Mouse (Mus musculus): ENCODE measurements around the gene Samd1. TPM values are rescaled to one million over a fixed set of nuclear protein-coding genes. Genes with fewer than 3 reads are reported as not detected.
"Not testable (repeated sequence)": the region's sequence is repeated elsewhere in the genome, so short reads cannot be mapped to it uniquely, and the experiment has no call there.

The Samd1 gene
- polyA plus RNA-seq, 1 experiment from 2014 or later, result 17.0 TPM

GRCm38 (mm10) chr8:84002957-84003611 lies 5.6 kb downstream of the Samd1 start:
- Histone ChIP-seq H3K27ac (ENCODE audit: low read depth, low read length) (no peak overlapping the region), H3K4me2 (replicated peaks; ENCODE audit: low read depth, low read length) (no peak overlapping the region), H3K4me3 (ENCODE audit: low read depth, low read length) (no peak overlapping the region), H3K9me3 (ENCODE audit: control insufficient read depth, low read length) (no peaks in the 10 kb centered on the region), H3K4me1 (replicated peaks; ENCODE audit: control insufficient read depth, insufficient read depth, low read length) (peaks cover 18% of the 10 kb centered on the region), H3K27me3 (ENCODE audit: control insufficient read depth, insufficient read depth, low read length) (peaks cover 27% of the 10 kb centered on the region), H3K36me3 (ENCODE audit: control insufficient read depth, insufficient read depth, low read length) (peaks cover 5% of the 10 kb centered on the region; the same call in 1 of the 2 replicates), H3K9ac (ENCODE audit: low read depth, low read length) (no peak overlapping the region)
- WGBS, result 59% methylated on average over 12 of the region's 12 CpGs
- DNase-seq (ENCODE audit: low spot score), result no peak
- no peak for ATAC-seq (ENCODE audit: low FRiP score)

DNA sequence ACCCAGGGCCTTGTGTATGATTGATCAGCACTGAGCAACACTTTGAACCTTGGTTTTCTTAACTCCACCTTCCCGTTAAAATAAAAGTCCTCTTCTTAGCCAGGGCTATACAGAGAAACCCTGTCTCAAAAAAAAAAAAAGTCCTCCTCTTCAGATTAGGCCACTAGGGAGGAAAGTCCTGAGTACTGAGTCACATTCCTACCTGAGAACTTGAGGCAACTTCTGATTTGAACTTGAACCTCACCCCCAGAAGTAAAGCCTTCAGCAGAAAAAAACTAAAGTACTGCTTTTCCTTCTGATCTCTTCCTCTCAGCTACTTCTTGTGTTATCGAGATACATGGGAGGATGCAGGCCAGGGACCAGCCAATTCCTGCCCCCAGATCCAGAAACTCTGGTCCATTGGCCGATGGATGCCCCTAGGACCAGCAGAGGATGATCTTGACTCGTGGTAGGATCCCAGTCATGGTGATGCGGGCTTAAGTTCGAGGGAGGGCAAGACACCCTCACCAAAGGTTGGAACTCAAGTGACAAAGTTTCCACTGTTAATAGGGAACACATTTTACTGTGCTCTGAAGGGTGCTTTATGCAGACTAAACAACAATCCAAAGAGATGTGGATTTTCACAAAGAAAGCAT lies 6.3 kb downstream of the Samd1 start:
- Histone ChIP-seq H3K9ac (ENCODE audit: low read depth, low read length) (no peak overlapping the region), H3K27ac (ENCODE audit: low read depth, low read length) (no peak overlapping the region), H3K27me3 (ENCODE audit: control insufficient read depth, insufficient read depth, low read length) (peaks cover 27% of the 10 kb centered on the region), H3K4me1 (replicated peaks; ENCODE audit: control insufficient read depth, insufficient read depth, low read length) (peaks cover 17% of the 10 kb centered on the region), H3K36me3 (ENCODE audit: control insufficient read depth, insufficient read depth, low read length) (peaks cover 5% of the 10 kb centered on the region; the same call in 1 of the 2 replicates), H3K4me2 (replicated peaks; ENCODE audit: low read depth, low read length) (peak overlapping the region; percentile 84; the same call in 1 of the 2 replicates), H3K9me3 (ENCODE audit: control insufficient read depth, low read length) (no peaks in the 10 kb centered on the region), H3K4me3 (ENCODE audit: low read depth, low read length) (no peak overlapping the region)
- DNase-seq (ENCODE audit: low spot score), result no peak
- no peak for ATAC-seq (ENCODE audit: low FRiP score)
- 76% methylated on average over 6 of the region's 6 CpGs for WGBS

DNA sequence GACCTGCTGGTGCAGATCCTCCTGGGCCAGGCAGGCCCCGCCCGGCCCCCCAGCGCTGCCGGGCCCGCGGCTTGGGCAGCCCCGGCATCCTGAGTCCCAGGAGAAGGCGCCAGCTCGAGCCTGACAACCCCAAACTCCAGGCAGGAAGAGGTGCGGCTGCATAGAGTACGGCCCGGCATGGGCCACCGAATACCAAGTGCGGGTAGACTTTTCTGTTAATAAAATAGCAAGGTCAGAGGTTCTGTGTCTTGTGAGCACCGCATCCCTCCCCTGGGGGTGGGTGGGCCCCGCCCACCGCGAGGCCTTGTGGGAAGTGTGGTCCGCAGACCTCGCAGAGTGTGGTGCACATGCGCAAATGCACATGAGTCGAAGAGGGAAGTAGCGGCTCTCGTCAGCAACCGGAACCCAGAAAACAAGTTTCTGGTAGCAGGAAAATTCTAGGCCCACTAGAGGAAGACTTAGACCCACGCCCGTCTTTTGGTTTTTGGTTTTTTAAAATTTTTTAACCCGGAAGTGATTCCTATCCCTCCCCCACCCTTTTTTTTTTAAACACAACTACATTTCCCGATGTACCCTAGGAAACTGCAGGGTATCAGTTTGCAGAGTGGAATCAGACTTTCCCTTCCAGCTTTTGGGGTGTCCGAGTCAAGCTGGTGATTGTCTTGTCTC lies 7.2 kb downstream of the Samd1 start:
- Histone ChIP-seq H3K9ac (ENCODE audit: low read depth, low read length) (peak overlapping the region; percentile 65), H3K27me3 (ENCODE audit: control insufficient read depth, insufficient read depth, low read length) (peaks cover 24% of the 10 kb centered on the region), H3K4me3 (ENCODE audit: low read depth, low read length) (peak overlapping the region; percentile 51), H3K4me1 (replicated peaks; ENCODE audit: control insufficient read depth, insufficient read depth, low read length) (peaks cover 9% of the 10 kb centered on the region), H3K9me3 (ENCODE audit: control insufficient read depth, low read length) (no peaks in the 10 kb centered on the region), H3K36me3 (ENCODE audit: control insufficient read depth, insufficient read depth, low read length) (peaks cover under 1% of the 10 kb centered on the region; the same call in 1 of the 2 replicates), H3K27ac (ENCODE audit: low read depth, low read length) (0 out of 2 replicates have a peak overlapping the region, but pooled peaks have one; percentile 9), H3K4me2 (replicated peaks; ENCODE audit: low read depth, low read length) (peak overlapping the region; percentile 84)
- DNase-seq (ENCODE audit: low spot score), result peak; percentile 94
- ATAC-seq (ENCODE audit: low FRiP score), result peak; percentile 82
- WGBS, result under 1% methylated on average over 29 of the region's 30 CpGs

DNA sequence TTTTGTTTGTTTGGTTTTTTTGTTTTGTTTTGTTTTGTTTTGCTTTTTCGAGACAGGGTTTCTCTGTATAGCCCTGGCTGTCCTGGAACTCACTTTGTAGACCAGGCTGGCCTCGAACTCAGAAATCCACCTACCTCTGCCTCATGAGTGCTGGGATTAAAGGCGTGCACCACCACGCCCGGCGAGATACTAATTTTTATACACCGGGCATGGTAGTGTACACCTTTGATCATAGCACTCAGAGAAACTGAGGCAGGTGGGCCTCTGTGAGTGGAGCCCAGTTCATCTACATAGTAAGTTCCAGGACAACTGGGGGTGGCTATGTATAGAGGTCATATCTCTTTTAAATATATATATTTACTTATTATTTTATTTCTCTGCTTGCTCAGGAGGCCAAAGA lies 8.0 kb downstream of the Samd1 start:
- H3K4me2 ChIP-seq (replicated peaks; ENCODE audit: low read depth, low read length); H3K9ac ChIP-seq (ENCODE audit: low read depth, low read length); H3K9me3 ChIP-seq (ENCODE audit: control insufficient read depth, low read length); H3K36me3 ChIP-seq (ENCODE audit: control insufficient read depth, insufficient read depth, low read length); H3K27ac ChIP-seq (ENCODE audit: low read depth, low read length); H3K4me3 ChIP-seq (ENCODE audit: low read depth, low read length); DNase-seq (ENCODE audit: low spot score); ATAC-seq (ENCODE audit: low FRiP score): not testable (repeated sequence)
- WGBS, result 93% methylated on average over 7 of the region's 7 CpGs
- peaks cover 28% of the 10 kb centered on the region for H3K27me3 ChIP-seq (ENCODE audit: control insufficient read depth, insufficient read depth, low read length)
- H3K4me1 ChIP-seq (replicated peaks; ENCODE audit: control insufficient read depth, insufficient read depth, low read length), result peaks cover 11% of the 10 kb centered on the region

GRCm38 (mm10) chr8:84008362-84008761 lies 10.9 kb downstream of the Samd1 start:
- Histone ChIP-seq H3K36me3 (ENCODE audit: control insufficient read depth, insufficient read depth, low read length) (no peaks in the 10 kb centered on the region), H3K27me3 (ENCODE audit: control insufficient read depth, insufficient read depth, low read length) (peaks cover 34% of the 10 kb centered on the region), H3K4me1 (replicated peaks; ENCODE audit: control insufficient read depth, insufficient read depth, low read length) (peaks cover 17% of the 10 kb centered on the region), H3K9me3 (ENCODE audit: control insufficient read depth, low read length) (no peaks in the 10 kb centered on the region), H3K27ac (ENCODE audit: low read depth, low read length) (no peak overlapping the region), H3K4me2 (replicated peaks; ENCODE audit: low read depth, low read length) (no peak overlapping the region), H3K9ac (ENCODE audit: low read depth, low read length) (no peak overlapping the region), H3K4me3 (ENCODE audit: low read depth, low read length) (no peak overlapping the region)
- 33% methylated on average over 7 of the region's 7 CpGs for WGBS
- DNase-seq (ENCODE audit: low spot score) (peak; percentile 43), ATAC-seq (ENCODE audit: low FRiP score) (no peak)

DNA sequence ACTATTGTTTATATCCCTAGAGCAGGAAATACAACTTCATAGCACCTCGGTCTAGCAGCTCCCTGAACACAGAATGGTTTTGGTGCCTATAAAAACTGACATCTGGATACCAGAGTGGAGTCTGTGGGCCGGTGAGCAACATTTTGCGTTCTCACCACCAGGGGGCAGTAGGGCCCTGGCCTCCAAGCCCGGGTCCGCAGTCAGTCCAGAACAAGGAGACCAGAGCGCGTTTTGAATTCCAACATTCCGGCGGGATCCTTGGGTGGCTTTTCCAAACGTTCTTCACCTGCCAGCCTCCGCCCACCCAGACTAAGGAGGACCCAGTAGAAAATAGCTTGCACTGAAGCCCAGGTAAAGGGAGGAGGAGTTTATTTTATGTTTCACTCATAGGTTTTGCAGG lies 12.4 kb downstream of the Samd1 start:
- ATAC-seq (ENCODE audit: low FRiP score) (no peak), DNase-seq (ENCODE audit: low spot score) (peak; percentile 94)
- no peak overlapping the region for H3K27ac ChIP-seq (ENCODE audit: low read depth, low read length)
- peaks cover 13% of the 10 kb centered on the region for H3K4me1 ChIP-seq (replicated peaks; ENCODE audit: control insufficient read depth, insufficient read depth, low read length)
- H3K36me3 ChIP-seq (ENCODE audit: control insufficient read depth, insufficient read depth, low read length), result no peaks in the 10 kb centered on the region
- H3K27me3 ChIP-seq (ENCODE audit: control insufficient read depth, insufficient read depth, low read length), result peaks cover 39% of the 10 kb centered on the region
- 2% methylated on average over 11 of the region's 11 CpGs for WGBS
- no peak overlapping the region for H3K9ac ChIP-seq (ENCODE audit: low read depth, low read length)
- no peaks in the 10 kb centered on the region for H3K9me3 ChIP-seq (ENCODE audit: control insufficient read depth, low read length)
- H3K4me2 ChIP-seq (replicated peaks; ENCODE audit: low read depth, low read length), result no peak overlapping the region
- no peak overlapping the region for H3K4me3 ChIP-seq (ENCODE audit: low read depth, low read length)

DNA sequence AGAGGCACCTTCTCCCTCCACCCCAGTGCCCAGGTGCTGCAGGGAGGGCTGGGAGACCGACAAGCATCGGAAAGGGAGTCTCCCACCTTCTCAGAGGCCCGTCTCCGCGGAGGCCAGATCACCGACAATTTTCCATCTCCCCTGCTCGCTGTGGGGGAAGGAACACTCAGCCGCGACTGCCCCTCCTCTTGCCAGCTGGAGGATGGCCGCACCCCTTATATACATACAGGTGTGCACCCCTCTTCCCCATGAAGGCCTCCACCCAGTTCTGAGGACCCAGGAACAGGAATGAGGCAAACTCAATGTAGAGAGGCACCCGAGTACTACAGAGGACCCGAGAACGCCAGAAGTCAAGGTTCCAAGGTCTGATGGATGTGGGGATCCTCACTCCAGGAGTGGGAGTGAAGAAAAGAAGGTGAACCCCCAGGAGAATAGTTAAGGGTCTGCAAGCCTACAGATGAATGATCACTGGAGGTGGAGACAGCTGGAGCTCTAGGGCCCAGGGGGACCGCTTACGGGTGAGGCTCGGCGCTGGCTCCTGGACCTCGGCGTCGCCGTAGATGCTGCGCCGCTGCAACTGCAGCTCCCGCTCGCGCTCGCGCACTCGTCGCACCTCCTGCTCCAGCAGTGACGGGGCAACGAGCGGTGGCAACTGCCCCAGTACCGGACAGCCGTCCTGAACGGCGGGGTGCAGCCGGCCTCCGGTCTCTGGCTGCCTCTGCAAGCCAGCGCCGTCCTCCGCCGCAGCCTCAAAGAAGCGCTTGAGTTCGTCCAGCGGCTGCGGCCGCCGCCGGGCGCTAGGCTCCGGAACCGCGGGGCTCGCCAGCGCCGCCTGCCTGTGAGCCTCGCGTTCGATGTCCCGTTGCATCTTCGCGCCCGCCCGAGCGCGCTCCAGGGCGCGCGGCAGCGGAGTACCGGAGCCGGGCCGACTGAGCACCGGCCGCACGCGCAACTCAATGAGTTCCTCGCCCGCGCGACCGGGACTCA lies 13.4 kb downstream of the Samd1 start:
- peak overlapping the region; percentile 53 for H3K9ac ChIP-seq (ENCODE audit: low read depth, low read length)

More for the DNA sequence above, 13.4 kb downstream of the Samd1 start:
- Histone ChIP-seq H3K36me3 (ENCODE audit: control insufficient read depth, insufficient read depth, low read length) (no peaks in the 10 kb centered on the region), H3K27me3 (ENCODE audit: control insufficient read depth, insufficient read depth, low read length) (peaks cover 39% of the 10 kb centered on the region), H3K4me2 (replicated peaks; ENCODE audit: low read depth, low read length) (peak overlapping the region; percentile 93), H3K4me1 (replicated peaks; ENCODE audit: control insufficient read depth, insufficient read depth, low read length) (peaks cover 13% of the 10 kb centered on the region), H3K27ac (ENCODE audit: low read depth, low read length) (no peak overlapping the region), H3K9me3 (ENCODE audit: control insufficient read depth, low read length) (no peaks in the 10 kb centered on the region), H3K4me3 (ENCODE audit: low read depth, low read length) (peak overlapping the region; percentile 49)
- ATAC-seq (ENCODE audit: low FRiP score) (peak; percentile 44), DNase-seq (ENCODE audit: low spot score) (peak; percentile 88)
- WGBS, result 2% methylated on average over 74 of the region's 83 CpGs
